Mouse (Mus musculus): ENCODE measurements around the gene Six3.

- TF ChIP-seq ZKSCAN1 (IDR thresholded peaks at IDR 0.05; ENCODE audit: low read depth, low read length), result no peak
- no peak for TF ChIP-seq MEF2A (IDR thresholded peaks at IDR 0.05; ENCODE audit: extremely low read depth, insufficient replicate concordance, low read depth, low read length, poor library complexity, severe bottlenecking)
- no peak for TF ChIP-seq CTCF (IDR thresholded peaks at IDR 0.05 in 2 of 3, conservative IDR thresholded peaks at IDR 0.05 in 1 of 3; ENCODE audit: control insufficient read depth in 1 of 3, insufficient read depth in 1 of 3, low read depth in 2 of 3, low read length in 3 of 3, poor library complexity in 1 of 3, severe bottlenecking in 1 of 3)
Observed at GRCm38 (mm10) chr17:85664202-85664601, 50.8 kb downstream of the Six3 start.

All from MEL (cell line).